Mouse (Mus musculus) lung, postnatal 0 days (tissue): Measurements from ENCODE around the gene Frmd4a.

Source experiments
- CTCF ChIP-seq: IDR thresholded peaks from 2 replicates; pipeline ENCODE4 v1.5.1; 2016; ENCODE audit warnings: antibody characterized with exemption, mild to moderate bottlenecking
- EP300 ChIP-seq: IDR thresholded peaks from 2 replicates; pipeline ENCODE4 v1.6.1; 2016; ENCODE audit warnings: antibody characterized with exemption, mild to moderate bottlenecking, control low read depth

GRCm38 (mm10) chr2:4170189-4170588 is 152.7 kb downstream of the Frmd4a start:
- TF ChIP-seq CTCF (no peak), EP300 (no peak)
